Mouse (Mus musculus) adrenal gland, postnatal 10 days (tissue): ENCODE measurements around the gene Tfrc. TPM values are rescaled to one million over a fixed set of nuclear protein-coding genes. Genes with fewer than 3 reads are reported as not detected.
"Not testable (repeated sequence)": the region's sequence is repeated elsewhere in the genome, so short reads cannot be mapped to it uniquely, and the experiment has no call there.

ENCODE experiments used
- DNase-seq: peaks from one replicate; pipeline ENCODE4 v3.0.0; 2021; ENCODE audit warnings: mixed read lengths
- total RNA-seq, 2 experiments: library from RNA; stranded (reverse); gene quantifications; 2 replicates each; pipeline ENCODE4 v1.2.3; 2021

Tfrc gene
- total RNA-seq, 2 experiments from 2014 or later = 138 to 212 TPM

DNA sequence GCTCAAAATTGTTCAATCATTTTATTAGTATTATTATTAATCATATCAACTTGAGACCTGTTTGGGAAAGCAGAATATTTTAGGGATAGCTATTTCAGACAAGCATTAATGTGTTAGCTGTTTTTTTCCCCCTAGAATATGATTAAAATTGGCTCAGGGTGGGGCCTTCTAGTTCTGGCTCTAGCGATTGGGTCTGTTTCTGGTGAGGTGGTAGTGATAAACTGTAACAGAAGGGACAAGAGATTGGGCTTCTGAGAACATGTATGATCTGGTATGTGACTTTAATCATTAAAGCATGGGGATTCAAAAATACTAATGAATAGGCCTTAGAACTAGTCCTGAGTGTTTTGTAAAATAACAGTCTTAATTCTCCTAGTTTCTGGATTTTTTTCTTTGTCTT, 3.3 kb downstream of the Tfrc start:
- DNase-seq = no peak

DNA sequence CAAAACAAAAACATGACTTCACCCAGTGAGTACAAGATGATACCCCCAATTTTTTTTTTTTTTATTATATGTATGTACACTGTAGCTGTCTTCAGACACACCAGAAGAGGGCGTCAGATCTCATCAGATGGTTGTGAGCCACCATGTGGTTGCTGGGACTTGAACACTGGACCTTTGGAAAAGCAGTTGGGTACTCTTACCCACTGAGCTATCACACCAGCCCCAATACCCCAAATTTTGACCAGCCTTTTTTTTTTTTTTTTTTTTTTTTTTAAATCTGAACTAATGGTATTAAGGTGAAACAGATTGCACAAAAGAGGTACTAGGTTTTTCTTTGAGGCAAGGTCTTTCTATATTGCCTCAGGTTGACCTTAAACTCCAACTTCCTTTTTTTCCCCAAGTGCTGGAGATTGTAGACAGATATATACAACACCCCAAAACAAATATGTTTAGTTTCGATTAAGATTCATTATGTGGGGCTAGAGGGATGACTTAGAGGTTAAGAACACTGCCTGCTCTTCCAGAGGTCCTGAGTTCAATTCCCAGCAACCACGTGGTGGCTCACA, 4.6 kb downstream of the Tfrc start:
- DNase-seq = no peak

DNA sequence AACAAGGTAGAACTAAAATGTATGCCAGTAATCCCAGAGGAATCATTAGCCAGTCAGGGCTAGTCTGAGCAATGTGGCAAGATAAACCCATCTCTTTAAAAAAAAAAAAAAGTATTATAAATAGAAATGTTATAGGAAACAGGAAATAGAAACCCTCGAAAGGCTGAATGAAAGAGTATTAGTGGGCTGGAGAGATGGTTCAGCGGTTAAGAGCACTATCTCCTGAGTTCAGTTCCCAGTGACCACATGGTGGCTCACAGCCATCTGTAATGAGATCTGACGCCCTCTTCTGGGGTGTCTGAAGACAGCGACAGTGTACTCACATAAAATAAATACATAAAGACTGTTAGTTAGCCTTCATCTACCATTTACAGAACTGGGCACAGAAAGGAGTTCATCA, 5.3 kb downstream of the Tfrc start:
- DNase-seq = no peak

DNA sequence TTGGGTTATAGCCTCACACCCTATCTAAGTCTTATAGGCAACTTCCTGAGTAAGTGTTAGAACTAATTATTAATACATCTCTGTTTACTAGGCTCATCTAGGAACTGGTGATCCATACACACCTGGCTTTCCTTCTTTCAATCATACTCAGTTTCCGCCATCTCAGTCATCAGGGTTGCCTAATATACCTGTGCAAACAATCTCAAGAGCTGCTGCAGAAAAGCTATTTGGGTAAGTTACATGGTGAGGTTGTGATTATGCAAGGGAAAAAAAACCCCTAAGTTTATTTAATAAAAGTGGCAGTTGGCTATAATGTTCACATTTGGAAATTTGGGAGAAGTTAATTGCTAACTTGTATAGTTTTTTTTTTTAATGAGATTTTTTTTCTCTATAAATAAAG, 10.2 kb downstream of the Tfrc start:
- no peak for DNase-seq

DNA sequence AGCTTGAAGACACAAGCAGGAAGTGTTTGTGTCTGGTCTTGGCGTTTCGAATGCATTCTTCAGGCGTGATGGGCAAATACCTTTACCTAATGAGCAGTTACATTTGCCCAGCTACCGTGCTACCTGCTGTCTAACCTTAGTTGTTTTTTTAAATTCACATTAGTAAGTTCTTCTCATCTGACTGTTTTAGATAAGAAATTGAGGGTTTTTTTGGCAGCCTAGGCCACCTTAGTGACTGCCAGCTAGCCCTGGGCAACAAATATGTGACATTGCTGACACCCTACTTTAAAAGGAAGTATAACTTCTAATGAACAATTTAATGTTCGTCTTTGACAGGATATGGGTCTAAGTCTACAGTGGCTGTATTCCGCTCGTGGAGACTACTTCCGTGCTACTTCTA, 19.4 kb downstream of the Tfrc start:
- DNase-seq = no peak

DNA sequence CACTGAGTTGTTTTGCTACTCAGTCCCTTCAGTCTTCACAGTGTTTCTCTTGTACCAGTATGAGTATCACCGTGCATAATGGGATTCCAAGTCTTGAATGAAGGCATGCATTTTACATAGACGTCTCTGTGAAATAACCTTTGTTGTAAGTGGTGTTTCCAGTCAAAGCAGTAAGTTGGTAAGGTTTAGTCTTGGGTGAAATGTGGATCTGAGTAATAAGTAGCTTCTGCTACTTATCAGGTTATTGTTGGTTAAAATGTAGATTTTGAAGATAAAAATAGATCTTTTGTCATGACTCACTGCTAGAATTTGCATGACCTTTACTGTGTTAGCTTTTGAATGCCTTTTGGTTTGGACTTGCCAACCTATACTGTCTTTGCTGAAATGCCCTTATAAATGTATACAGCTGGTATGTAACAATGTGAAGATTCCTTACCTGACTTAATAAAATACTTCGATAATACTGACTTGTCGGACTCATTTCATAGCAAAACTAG, 23.7 kb downstream of the Tfrc start:
- no peak for DNase-seq

DNA sequence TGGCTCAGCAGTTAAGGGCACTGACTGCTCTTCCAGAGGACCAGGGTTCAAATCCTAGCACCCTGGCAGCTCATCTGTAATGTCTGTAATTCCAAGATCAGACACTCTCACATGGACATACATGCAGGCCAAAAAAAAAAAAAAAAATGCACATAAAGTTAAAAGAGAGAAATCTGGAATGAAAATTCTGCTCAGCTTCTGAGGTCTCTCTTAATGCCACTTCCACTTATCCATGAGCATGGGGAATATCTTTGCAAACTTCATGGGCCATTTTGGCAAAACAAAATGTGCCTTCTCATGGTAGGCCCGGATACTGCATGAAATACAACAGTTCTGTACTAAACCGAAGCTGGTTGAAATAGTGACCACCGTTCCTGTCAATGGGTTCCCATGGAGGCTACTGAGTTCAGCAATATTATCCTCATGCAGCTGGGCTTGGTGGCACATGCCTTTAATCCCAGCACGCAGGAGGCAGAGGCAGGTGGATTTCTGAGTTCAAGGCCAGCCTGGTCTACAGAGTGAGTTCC, 24.8 kb downstream of the Tfrc start:
- DNase-seq = no peak

DNA sequence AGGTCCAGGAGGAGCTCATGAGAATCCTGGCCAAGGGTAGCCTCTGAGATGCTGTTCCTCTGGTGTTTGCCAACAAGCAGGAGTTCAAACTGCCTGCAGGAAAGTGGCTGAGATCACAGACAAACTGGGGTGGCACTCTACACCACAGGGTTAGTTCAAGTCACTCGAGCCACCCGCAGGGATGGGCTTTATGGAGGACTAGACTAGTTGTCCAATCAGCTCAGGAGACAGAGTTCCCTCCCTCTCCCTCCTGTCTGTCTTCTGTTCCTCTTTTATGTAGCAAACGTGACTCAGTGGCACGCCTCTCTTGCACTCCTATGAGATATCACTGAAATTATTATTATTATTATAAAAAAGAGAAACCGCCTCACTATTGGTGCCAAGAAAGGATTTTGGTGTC, 25.5 kb downstream of the Tfrc start:
- DNase-seq = no peak

DNA sequence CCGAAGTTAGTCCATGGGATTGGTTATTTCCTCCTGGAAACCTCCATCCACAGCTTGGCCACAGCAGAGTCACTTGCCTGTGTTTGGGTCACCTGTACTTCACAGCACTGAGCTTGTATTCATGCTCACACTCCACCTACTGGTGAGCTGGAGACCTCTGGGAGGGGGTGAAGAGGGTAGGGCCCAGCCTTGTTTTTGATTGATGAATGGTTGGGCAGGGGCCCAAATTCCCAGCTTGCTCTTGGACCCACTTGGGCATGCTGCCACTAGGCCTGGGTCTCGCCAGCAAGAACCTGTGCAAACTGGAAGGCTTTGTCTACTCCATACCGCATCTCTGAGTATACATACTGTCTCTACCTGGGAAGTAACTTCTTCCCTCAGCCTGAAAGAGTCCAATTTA, 26.6 kb downstream of the Tfrc start:
- DNase-seq = no peak

DNA sequence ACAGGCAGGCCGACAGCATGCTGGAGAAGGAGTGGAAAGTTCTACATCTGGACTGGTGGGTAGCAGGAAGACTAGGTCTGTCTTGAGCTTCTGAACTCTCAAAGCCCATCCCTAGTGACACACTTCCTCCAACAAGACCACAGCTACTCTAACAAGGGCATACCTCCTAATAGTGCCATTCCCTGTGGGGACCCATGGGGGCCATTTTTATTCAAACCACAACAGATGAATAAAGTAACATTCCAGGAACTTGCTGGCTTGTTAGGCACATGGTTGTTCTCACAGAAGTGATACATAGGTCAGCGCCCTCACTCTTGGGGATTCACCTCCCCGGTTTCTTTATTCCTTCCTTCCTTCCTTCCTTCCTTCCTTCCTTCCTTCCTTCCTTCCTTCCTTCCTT, 27.6 kb downstream of the Tfrc start:
- no peak for DNase-seq

DNA sequence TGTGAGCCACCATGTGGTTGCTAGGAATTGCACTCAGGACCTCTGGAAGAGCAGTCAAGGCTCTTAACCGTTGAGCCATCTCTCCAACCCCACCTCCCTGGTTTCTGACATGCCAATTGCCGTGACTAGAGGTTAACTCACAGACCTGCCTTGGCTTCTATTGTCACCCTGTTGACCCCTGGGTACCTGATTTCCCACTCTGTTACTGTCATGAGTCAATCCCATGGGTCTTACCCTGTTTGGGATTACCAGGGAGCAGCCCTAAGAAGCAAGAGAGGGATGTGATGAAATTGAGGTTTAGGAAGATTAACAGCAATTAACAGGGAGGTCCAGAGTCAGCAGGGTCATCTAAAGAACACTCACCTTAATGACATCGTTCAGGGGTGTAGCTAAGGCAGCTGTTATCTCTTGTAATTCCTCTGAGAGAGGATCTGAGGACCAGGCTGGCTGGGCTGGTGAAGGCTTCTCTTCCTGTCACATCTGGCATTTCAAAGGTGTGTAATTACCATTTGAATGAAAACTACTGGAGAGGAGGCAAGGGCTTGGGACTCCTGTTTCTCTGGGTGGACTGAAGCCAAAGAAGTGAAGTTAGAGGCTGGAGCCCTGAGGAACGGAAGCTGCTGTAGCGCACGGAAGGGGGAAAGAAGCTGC, 28.3 kb downstream of the Tfrc start:
- DNase-seq = no peak

DNA sequence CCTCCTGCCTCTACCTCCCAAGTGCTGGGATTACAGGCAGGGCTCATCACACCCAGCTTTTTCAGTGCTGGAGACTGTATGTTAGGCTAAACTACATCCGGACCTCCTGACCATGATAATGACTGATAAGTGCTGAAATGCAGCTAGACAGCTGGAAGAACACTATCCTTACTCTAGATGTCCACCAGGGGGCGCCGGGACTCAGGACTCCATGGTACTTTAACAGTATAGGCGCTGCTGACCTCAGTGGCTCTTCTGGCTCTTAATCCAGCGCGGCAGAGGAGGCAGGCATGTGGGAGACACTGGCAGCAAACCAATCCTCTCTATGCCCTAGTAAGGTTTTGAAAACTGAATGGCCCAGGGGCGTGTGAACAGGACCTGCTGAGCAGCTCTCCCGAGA, 29.8 kb downstream of the Tfrc start:
- peak; percentile 88 for DNase-seq

DNA sequence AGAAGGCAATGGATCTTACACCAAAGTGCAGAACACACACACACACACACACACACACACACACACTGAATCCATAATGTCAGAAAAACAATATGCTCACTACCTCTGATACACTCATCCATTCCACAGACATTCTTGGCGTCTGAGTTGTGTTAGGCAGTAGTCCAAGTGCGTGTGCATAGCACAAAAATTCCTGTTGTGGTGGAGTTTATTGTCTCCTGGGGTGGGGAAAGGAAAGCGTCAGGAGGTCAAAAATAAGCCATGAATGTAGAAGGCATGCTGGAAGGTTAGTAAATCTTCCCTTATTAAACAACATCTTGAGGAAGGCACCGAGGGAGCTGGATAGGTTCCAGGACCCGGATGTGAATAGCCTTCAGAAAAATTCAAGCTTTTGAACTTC, 31.4 kb downstream of the Tfrc start:
- DNase-seq = no peak

DNA sequence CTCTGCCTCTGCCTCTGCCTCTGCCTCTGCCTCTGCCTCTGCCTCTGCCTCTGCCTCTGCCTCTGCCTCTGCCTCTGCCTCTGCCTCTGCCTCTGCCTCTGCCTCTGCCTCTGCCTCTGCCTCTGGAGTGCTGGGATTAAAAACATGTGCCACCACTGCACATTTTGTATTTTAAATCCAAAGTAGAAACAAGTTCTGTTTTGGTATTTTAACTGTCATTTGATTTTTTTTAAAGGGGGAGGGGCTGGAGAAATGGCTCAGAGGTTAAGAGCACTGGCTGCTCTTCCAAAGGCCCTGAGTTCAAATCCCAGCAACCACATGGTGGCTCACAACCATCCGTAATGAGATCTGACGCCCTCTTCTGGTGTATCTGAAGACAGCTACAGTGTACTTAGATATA, 32.0 kb downstream of the Tfrc start:
- DNase-seq = not testable (repeated sequence)

DNA sequence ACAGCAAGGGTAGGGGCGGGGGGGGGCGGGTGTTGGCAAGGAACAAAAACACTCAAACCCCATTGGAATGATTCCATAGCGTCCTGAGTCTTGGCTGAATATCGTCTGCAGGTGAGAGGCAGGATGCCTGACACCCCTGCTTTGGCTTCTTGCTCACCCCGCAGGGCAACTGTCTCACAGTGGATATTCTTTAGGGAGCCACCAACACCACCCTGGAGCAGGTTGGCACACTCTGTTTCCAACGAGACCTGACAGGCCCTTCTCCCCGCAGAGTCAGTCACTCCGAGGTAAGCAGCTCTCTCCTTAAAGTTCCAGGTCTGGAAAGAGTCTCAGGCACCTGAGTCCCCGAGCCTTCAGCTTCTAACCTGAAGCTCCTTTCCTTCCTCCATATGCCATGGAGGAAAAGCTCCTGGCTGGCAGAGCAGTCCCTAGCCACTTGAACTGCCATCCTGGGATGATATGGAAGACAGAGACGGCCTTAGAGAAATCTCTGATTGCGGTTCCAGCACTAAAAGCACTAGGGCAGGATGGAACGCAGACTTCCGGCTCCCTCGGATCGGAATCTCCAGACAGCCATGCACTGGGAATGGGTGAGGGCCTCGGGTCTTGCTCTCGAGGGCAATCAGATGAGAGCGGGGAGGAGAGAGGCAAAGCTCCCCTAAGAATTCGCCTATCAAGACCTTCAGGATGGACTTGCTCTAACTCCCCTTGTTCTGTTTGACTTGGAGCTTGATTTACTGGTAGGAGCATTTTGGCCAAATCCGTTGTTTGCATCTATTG, 32.9 kb downstream of the Tfrc start:
- DNase-seq = no peak

DNA sequence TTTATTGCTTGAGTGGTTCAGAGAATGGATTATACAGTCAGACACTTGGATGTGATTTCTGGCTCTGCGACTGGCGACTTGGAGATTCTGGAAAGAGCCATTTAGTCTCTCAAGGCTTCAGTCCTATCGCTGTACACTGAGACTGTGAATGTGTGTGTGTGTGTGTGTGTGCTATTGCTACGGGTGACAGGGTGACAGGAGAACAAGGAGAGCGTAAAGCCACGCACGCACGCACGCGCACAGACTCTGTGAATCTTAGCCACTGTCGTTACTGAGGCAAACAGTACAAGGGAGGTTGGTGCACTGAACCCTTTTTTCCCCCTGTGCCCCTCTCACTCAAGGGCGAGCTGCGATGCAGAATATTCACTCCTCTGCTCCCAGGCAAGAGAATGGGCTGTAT, 33.6 kb downstream of the Tfrc start:
- DNase-seq = no peak

DNA sequence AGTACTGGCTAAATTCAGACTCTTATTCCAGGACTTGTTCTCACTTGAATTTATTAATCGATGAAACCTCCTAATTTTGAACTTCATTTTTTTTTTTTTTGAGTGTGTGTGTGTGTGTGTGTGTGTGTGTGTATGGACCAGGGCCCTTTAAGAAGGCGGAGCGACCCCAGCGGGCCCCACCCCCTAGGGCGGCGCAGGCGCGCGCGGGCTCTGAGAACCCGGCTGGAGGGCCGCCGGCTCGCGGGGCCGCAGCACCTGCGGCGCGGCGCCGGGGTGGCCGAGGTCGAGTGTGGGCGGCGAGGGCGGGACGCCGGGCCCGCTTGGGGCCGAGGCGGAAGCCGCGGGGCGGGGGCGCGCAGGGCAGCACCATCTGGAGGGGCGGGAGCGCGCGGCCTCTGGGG, 34.9 kb downstream of the Tfrc start, which contains the start of gene Tnk2:
Tnk2 (plus strand) TSS at position 214 of the 401 bp plus-strand sequence.
- peak; percentile 94 for DNase-seq

DNA sequence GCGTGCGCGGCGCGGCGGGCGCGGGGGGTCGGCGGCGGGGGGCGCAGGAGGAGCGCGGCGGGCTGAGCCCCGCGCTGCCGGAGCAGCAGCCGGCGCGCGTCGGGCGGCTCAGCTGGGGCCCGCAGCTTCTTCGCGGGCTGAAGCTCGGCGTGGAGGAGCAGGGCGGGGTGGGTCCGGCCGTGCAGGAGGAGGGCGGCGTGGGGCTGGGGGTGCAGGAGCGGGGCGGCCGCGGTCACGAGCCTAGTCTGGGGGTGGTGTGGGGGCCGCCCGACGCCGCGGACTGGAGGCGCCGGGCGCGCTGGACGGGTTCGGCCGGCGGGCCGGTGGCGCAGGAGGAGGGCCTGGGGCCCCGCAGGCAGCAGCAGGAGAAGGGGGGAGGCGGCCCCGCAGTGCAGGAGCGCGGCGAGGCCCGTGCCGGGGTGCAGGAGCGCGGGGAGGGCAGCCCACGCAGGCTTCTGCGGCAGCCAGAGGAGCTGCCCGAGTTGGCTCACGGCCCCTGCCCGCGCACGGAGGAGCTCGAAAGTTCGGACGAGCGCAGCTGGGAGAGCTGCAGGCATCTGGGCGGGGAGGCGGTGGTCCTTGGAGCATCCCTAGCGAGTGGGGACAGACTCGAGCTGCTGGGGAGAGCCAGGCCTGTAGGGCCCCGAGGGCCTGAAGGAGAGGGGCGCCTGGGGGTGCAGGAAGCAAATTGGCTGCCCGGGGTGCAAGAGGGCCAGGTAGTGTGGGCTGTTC, 35.5 kb downstream of the Tfrc start:
- DNase-seq = peak; percentile 70

DNA sequence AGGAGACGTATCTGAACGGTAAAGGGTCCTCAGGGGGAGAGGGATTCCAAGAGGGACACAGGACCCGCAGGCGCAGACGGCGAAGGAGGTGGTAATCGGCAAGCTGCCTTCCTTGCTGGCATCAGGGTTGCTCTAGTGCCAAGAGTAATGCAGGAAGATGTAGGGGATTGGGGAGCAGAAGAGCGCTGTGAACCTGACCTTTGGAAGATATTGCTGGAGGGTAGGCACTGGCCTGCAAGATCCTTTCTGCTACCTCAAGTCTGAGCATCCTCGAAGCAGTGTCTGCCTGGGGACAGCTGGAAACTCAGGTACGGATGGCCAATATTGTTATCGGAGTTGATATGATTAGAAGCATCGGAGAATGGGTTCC, 36.1 kb downstream of the Tfrc start:
- DNase-seq = no peak

DNA sequence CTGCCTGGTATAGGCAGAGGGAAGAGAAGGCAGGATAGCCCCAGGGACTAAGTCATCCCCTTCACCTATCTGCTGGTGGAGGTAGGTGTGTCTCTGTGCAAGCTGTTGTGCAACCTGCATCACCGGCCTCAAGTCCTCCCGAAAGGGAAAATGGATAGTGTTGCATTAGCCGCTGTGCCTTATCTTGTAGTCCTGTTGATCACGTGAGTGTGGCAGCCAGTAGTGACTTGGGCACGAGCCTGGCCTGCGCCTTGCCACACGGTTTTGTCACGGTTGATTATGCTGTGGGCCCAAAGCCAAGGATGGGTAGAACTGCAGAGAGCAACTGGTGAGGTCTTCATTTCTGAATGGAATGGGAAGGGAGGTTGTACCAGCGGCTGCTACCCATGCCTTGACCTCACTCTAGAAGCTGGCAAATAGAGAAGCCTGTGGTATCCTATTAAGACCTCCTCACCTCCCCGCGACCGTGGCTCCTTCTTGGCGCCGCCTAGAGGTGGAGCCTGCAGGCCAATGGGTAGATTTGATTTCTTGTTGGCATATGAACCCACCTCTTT, 36.7 kb downstream of the Tfrc start:
- DNase-seq = peak; percentile 67

DNA sequence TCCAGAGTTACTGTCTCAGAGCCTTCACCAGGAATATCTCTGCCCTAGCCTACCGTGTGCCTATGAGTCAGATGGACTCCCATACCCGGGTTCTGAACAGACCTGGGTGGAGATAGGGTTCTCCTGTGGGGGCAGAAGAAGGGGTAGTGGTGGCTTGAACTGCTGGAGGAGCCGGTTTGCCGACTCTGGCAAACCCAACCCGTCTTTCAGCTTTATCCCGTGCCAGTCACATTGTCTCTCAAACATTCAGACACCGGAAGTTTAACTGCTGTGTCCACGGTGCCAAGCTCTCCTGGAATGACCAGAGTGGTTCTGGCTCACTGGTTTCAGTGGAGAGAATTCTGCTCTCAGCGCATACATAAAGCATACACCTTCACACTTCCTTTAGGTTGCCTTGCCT, 37.3 kb downstream of the Tfrc start:
- no peak for DNase-seq

DNA sequence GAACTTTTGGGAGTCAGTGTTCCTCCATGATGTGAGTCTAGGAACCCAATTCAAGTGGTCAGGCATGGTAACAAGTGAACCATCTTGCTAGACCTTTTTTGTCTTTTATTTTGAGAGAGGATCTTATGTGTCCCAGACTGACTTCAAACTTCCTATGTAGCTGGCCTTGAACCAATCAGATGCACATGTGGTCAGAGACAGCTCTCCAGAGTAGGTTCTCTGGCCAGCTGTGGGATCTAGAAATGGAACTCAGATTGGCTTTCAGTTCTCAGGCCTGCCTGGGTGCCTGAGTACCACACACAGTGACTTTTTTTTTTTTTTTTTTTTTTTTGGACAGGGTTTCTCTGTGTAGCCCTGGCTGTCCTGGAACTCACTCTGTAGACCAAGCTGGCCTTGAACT, 39.0 kb downstream of the Tfrc start:
- no peak for DNase-seq
